Mouse (Mus musculus): ENCODE measurements at regions not wholly inside any gene's neighbourhood (a gene's known extent, or its start where the extent isn't known, plus 50 kb on each side); places are given as distances from the start of the nearest gene placed in this dataset.

- ATAC-seq (replicated peaks; ENCODE audit: low FRiP score, low TSS enrichment, low read depth) (no peak), DNase-seq (ENCODE audit: low spot score) (no peak)
- 50% methylated on average over 8 of the region's 8 CpGs for WGBS
- H3K36me3 ChIP-seq (ENCODE audit: control insufficient read depth, insufficient read depth, low read length) = no peaks in the 10 kb centered on the region
- no peak overlapping the region for H3K4me2 ChIP-seq (ENCODE audit: low read length)
- no peaks in the 10 kb centered on the region for H3K4me1 ChIP-seq (replicated peaks; ENCODE audit: control insufficient read depth, insufficient read depth, low read length)
- no peaks in the 10 kb centered on the region for H3K27me3 ChIP-seq (replicated peaks; ENCODE audit: control insufficient read depth, insufficient read depth, low read length)
- H3K9ac ChIP-seq (ENCODE audit: low read length) = no peak overlapping the region
- H3K9me3 ChIP-seq (ENCODE audit: control insufficient read depth, low read length) = no peaks in the 10 kb centered on the region
- H3K4me3 ChIP-seq (ENCODE audit: low read depth, low read length) = no peak overlapping the region
- H3K27ac ChIP-seq (ENCODE audit: low read depth) = no peak overlapping the region
Observed at GRCm38 (mm10) chr16:50700811-50701517, 110.0 kb upstream of the Ccdc54 start.

- Histone ChIP-seq H3K27me3 (replicated peaks; ENCODE audit: control insufficient read depth, insufficient read depth, low read length) (no peaks in the 10 kb centered on the region), H3K4me3 (ENCODE audit: low read depth, low read length) (no peak overlapping the region)
Observed at GRCm38 (mm10) chr16:50700123-50700522, 109.2 kb upstream of the Ccdc54 start.

DNA sequence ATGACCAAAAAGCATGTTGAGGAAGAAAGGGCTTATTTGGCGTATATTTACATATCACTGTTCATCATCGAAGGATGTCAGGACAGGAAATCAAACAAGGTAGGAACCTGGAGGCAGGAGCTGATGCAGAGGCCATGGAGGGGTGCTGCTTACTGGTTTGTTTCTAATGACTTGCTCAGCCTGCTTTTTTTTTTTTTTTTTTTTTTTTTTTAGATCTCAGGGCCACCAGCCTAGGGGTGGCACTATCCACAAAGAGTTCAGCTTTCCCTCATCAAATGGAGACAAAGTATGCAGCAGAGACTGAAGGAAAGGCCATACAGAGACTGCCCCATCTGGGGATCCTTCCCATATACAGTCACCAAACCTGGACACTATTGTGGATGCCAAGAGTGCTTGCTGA is 106.8 kb upstream of the Ccdc54 start:
- Histone ChIP-seq H3K27ac (ENCODE audit: low read depth) (no peak overlapping the region), H3K9me3 (ENCODE audit: control insufficient read depth, low read length) (no peaks in the 10 kb centered on the region), H3K9ac (ENCODE audit: low read length) (no peak overlapping the region), H3K4me3 (ENCODE audit: low read depth, low read length) (no peak overlapping the region), H3K36me3 (ENCODE audit: control insufficient read depth, insufficient read depth, low read length) (no peaks in the 10 kb centered on the region), H3K4me2 (ENCODE audit: low read length) (no peak overlapping the region), H3K27me3 (replicated peaks; ENCODE audit: control insufficient read depth, insufficient read depth, low read length) (no peaks in the 10 kb centered on the region), H3K4me1 (replicated peaks; ENCODE audit: control insufficient read depth, insufficient read depth, low read length) (no peaks in the 10 kb centered on the region)
- no peak for ATAC-seq (replicated peaks; ENCODE audit: low FRiP score, low TSS enrichment, low read depth)
- no peak for DNase-seq (ENCODE audit: low spot score)
- WGBS = 86% methylated on average over 2 of the region's 2 CpGs

More at GRCm38 (mm10) chr16:50700123-50700522, 109.2 kb upstream of the Ccdc54 start:
- DNase-seq (ENCODE audit: low spot score) = no peak
- Histone ChIP-seq H3K27ac (ENCODE audit: low read depth) (no peak overlapping the region), H3K4me2 (ENCODE audit: low read length) (no peak overlapping the region), H3K9me3 (ENCODE audit: control insufficient read depth, low read length) (no peaks in the 10 kb centered on the region), H3K36me3 (ENCODE audit: control insufficient read depth, insufficient read depth, low read length) (no peaks in the 10 kb centered on the region), H3K4me1 (replicated peaks; ENCODE audit: control insufficient read depth, insufficient read depth, low read length) (no peaks in the 10 kb centered on the region), H3K9ac (ENCODE audit: low read length) (no peak overlapping the region)
- no peak for ATAC-seq (replicated peaks; ENCODE audit: low FRiP score, low TSS enrichment, low read depth)
- 38% methylated on average over 2 of the region's 2 CpGs for WGBS

DNA sequence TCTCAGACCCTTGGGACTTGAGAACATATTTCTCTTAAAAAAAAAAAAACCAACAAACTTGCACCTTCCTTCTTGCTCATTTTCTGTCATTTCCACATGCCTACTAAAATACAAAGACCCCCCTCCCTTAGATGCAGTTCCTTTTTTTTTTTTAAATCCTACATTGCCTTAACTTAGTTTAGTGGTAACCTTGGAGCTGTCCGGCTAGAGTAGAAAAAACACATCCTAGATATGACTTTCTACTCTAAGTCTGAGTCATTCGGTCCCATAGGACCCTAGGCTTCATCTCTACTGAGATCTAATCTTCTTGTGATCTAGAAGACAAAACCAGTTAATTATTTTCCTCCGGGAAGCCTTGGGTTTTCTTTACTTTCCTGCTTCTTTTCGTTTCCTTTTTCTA is 105.1 kb upstream of the Ccdc54 start:
- no peak for DNase-seq (ENCODE audit: low spot score)
- Histone ChIP-seq H3K9ac (ENCODE audit: low read length) (no peak overlapping the region), H3K27ac (ENCODE audit: low read depth) (no peak overlapping the region), H3K4me2 (ENCODE audit: low read length) (no peak overlapping the region), H3K4me1 (replicated peaks; ENCODE audit: control insufficient read depth, insufficient read depth, low read length) (no peaks in the 10 kb centered on the region), H3K27me3 (replicated peaks; ENCODE audit: control insufficient read depth, insufficient read depth, low read length) (no peaks in the 10 kb centered on the region), H3K4me3 (ENCODE audit: low read depth, low read length) (no peak overlapping the region), H3K9me3 (ENCODE audit: control insufficient read depth, low read length) (no peaks in the 10 kb centered on the region), H3K36me3 (ENCODE audit: control insufficient read depth, insufficient read depth, low read length) (no peaks in the 10 kb centered on the region)
- ATAC-seq (replicated peaks; ENCODE audit: low FRiP score, low TSS enrichment, low read depth) = no peak
- 84% methylated on average over 4 of the region's 4 CpGs for WGBS

- no peak for DNase-seq (ENCODE audit: low spot score)
- Histone ChIP-seq H3K9ac (ENCODE audit: low read length) (no peak overlapping the region), H3K4me2 (ENCODE audit: low read length) (no peak overlapping the region), H3K4me3 (ENCODE audit: low read depth, low read length) (no peak overlapping the region), H3K4me1 (replicated peaks; ENCODE audit: control insufficient read depth, insufficient read depth, low read length) (no peaks in the 10 kb centered on the region), H3K9me3 (ENCODE audit: control insufficient read depth, low read length) (no peaks in the 10 kb centered on the region), H3K27ac (ENCODE audit: low read depth) (no peak overlapping the region), H3K36me3 (ENCODE audit: control insufficient read depth, insufficient read depth, low read length) (no peaks in the 10 kb centered on the region), H3K27me3 (replicated peaks; ENCODE audit: control insufficient read depth, insufficient read depth, low read length) (no peaks in the 10 kb centered on the region)
- WGBS = 71% methylated on average over 2 of the region's 2 CpGs
- ATAC-seq (replicated peaks; ENCODE audit: low FRiP score, low TSS enrichment, low read depth) = no peak
Observed at GRCm38 (mm10) chr16:50694045-50694444, 103.1 kb upstream of the Ccdc54 start.

DNA sequence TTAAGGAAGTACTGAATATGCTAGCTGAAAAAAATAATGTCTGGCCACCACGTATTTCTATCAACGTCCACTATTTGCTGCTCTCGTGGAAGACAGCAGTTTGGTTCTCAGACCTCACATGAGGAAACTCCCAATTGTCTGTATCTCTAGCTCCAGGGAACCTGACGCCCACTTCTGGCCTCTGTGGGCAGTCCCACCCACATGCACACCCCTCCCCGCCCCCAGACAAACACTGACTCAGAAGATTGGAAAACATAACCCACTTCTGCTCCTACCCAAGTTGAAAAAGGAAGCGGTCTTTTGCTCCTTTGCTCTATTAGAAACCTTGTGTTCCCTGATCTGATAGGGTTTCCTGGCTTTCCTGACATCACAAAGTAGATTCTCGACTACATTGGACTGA is 99.9 kb upstream of the Ccdc54 start:
- ATAC-seq (replicated peaks; ENCODE audit: low FRiP score, low TSS enrichment, low read depth) (no peak), DNase-seq (ENCODE audit: low spot score) (no peak)
- H3K9ac ChIP-seq (ENCODE audit: low read length) = no peak overlapping the region
- no peak overlapping the region for H3K4me3 ChIP-seq (ENCODE audit: low read depth, low read length)
- no peak overlapping the region for H3K4me2 ChIP-seq (ENCODE audit: low read length)
- WGBS = 77% methylated on average over 7 of the region's 7 CpGs
- H3K27ac ChIP-seq (ENCODE audit: low read depth) = no peak overlapping the region
- no peaks in the 10 kb centered on the region for H3K4me1 ChIP-seq (replicated peaks; ENCODE audit: control insufficient read depth, insufficient read depth, low read length)
- H3K36me3 ChIP-seq (ENCODE audit: control insufficient read depth, insufficient read depth, low read length) = no peaks in the 10 kb centered on the region
- H3K27me3 ChIP-seq (replicated peaks; ENCODE audit: control insufficient read depth, insufficient read depth, low read length) = no peaks in the 10 kb centered on the region
- no peaks in the 10 kb centered on the region for H3K9me3 ChIP-seq (ENCODE audit: control insufficient read depth, low read length)

DNA sequence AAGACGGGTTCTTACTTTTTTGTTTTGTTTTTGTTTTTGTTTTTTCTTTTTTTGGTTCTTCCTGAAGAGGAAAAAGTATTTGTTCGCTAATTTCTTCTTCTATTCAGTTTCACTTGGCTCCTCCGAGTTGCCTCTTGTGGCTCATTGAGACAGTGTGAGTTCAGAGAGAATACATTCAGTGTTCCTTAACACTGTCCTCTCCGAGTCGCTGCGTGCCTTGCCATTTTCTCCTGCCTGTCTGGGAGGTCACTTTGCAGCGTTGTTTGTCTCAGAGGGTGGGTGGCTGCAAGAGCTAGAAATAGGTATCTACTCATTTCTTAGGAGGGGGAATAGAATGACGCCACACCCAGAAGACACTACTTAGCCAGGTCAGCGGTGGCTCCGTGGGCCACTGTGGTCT is 98.6 kb upstream of the Ccdc54 start:
- Histone ChIP-seq H3K27ac (ENCODE audit: low read depth) (no peak overlapping the region), H3K27me3 (replicated peaks; ENCODE audit: control insufficient read depth, insufficient read depth, low read length) (no peaks in the 10 kb centered on the region), H3K36me3 (ENCODE audit: control insufficient read depth, insufficient read depth, low read length) (no peaks in the 10 kb centered on the region), H3K4me2 (ENCODE audit: low read length) (peak overlapping the region; percentile 31; the same call in 1 of the 2 replicates), H3K4me1 (replicated peaks; ENCODE audit: control insufficient read depth, insufficient read depth, low read length) (no peaks in the 10 kb centered on the region), H3K9me3 (ENCODE audit: control insufficient read depth, low read length) (no peaks in the 10 kb centered on the region), H3K4me3 (ENCODE audit: low read depth, low read length) (0 out of 2 replicates have a peak overlapping the region, but pooled peaks have one; percentile 3), H3K9ac (ENCODE audit: low read length) (no peak overlapping the region)
- 57% methylated on average over 10 of the region's 10 CpGs for WGBS
- ATAC-seq (replicated peaks; ENCODE audit: low FRiP score, low TSS enrichment, low read depth) = no peak
- DNase-seq (ENCODE audit: low spot score) = no peak

GRCm38 (mm10) chr16:50688818-50689506 is 98.0 kb upstream of the Ccdc54 start:
- Histone ChIP-seq H3K4me1 (replicated peaks; ENCODE audit: control insufficient read depth, insufficient read depth, low read length) (no peaks in the 10 kb centered on the region), H3K4me3 (ENCODE audit: low read depth, low read length) (0 out of 2 replicates have a peak overlapping the region, but pooled peaks have one; percentile 3), H3K4me2 (ENCODE audit: low read length) (peak overlapping the region; percentile 31; the same call in 1 of the 2 replicates), H3K9ac (ENCODE audit: low read length) (no peak overlapping the region), H3K36me3 (ENCODE audit: control insufficient read depth, insufficient read depth, low read length) (no peaks in the 10 kb centered on the region), H3K9me3 (ENCODE audit: control insufficient read depth, low read length) (no peaks in the 10 kb centered on the region), H3K27ac (ENCODE audit: low read depth) (no peak overlapping the region), H3K27me3 (replicated peaks; ENCODE audit: control insufficient read depth, insufficient read depth, low read length) (no peaks in the 10 kb centered on the region)
- DNase-seq (ENCODE audit: low spot score) (no peak), ATAC-seq (replicated peaks; ENCODE audit: low FRiP score, low TSS enrichment, low read depth) (peak; percentile 53; the same call in 1 of the 2 replicates)
- WGBS = 61% methylated on average over 11 of the region's 11 CpGs

GRCm38 (mm10) chr16:50679698-50680097 is 88.7 kb upstream of the Ccdc54 start:
- Histone ChIP-seq H3K36me3 (ENCODE audit: control insufficient read depth, insufficient read depth, low read length) (no peaks in the 10 kb centered on the region), H3K4me3 (ENCODE audit: low read depth, low read length) (no peak overlapping the region), H3K27me3 (replicated peaks; ENCODE audit: control insufficient read depth, insufficient read depth, low read length) (no peaks in the 10 kb centered on the region), H3K4me2 (ENCODE audit: low read length) (no peak overlapping the region), H3K9ac (ENCODE audit: low read length) (no peak overlapping the region), H3K27ac (ENCODE audit: low read depth) (no peak overlapping the region), H3K4me1 (replicated peaks; ENCODE audit: control insufficient read depth, insufficient read depth, low read length) (no peaks in the 10 kb centered on the region), H3K9me3 (ENCODE audit: control insufficient read depth, low read length) (no peaks in the 10 kb centered on the region)
- DNase-seq (ENCODE audit: low spot score) = no peak
- 66% methylated on average over 6 of the region's 6 CpGs for WGBS
- ATAC-seq (replicated peaks; ENCODE audit: low FRiP score, low TSS enrichment, low read depth) = no peak

Measured in intestine, embryonic 14.5 days (tissue).